Mouse (Mus musculus) heart, adult 2 months (tissue): Measurements from ENCODE around the gene Fam193a. TPM values are rescaled to one million over a fixed set of nuclear protein-coding genes. Genes with fewer than 3 reads are reported as not detected.

Experiments used
- DNase-seq, 2 experiments: peaks; one replicate each; pipeline ENCODE4 v3.0.0; 2021
- H3K27ac ChIP-seq: fragments of 200-600 bp; 2 replicates; pipeline ENCODE4 v1.8.1; 2022
- H3K27me3 ChIP-seq: fragments of 200-500 bp; 2 replicates; pipeline ENCODE4 v1.6.1; 2012; ENCODE audit warnings: mild to moderate bottlenecking, low read length, inconsistent platforms, mixed read lengths; ENCODE audit not compliant: control insufficient read depth, insufficient read depth
- H3K36me3 ChIP-seq: fragments of 200-500 bp; 2 replicates; pipeline ENCODE4 v1.6.1; 2012; ENCODE audit warnings: low read length, inconsistent platforms; ENCODE audit not compliant: control insufficient read depth, insufficient read depth
- H3K4me1 ChIP-seq: fragments of 200-500 bp; 2 replicates; pipeline ENCODE4 v1.6.1; 2011; ENCODE audit warnings: low read length; ENCODE audit not compliant: control insufficient read depth, insufficient read depth
- H3K4me3 ChIP-seq: fragments of 200-600 bp; 2 replicates; pipeline ENCODE4 v1.8.1; 2022
- H3K79me2 ChIP-seq: fragments of 200-500 bp; replicated peaks from 2 replicates; pipeline ENCODE4 v1.6.1; 2012; ENCODE audit warnings: mild to moderate bottlenecking, inconsistent platforms, low read length, moderate library complexity, mixed read lengths; ENCODE audit not compliant: control insufficient read depth, insufficient read depth
- H3K9ac ChIP-seq: fragments of 200-500 bp; 2 replicates; pipeline ENCODE4 v1.6.1; 2012; ENCODE audit warnings: low read depth, mild to moderate bottlenecking, control low read depth, inconsistent platforms, low read length, mixed read lengths
- CTCF ChIP-seq: fragments of 200-600 bp; IDR thresholded peaks from 2 replicates; pipeline ENCODE4 v1.8.1; 2022; ENCODE audit warnings: antibody characterized with exemption, mild to moderate bottlenecking, moderate library complexity
- EP300 ChIP-seq: fragments of 200-500 bp; IDR thresholded peaks from 2 replicates; pipeline ENCODE4 v1.6.1; 2011; ENCODE audit warnings: low read depth, low read length, control low read depth; ENCODE audit not compliant: insufficient read depth
- POLR2A ChIP-seq: fragments of 200-500 bp; IDR thresholded peaks from 2 replicates; pipeline ENCODE4 v1.6.1; 2011; ENCODE audit warnings: mild to moderate bottlenecking, low read depth, low read length, control low read depth; ENCODE audit not compliant: insufficient read depth
- WGBS: fragments of 180-500 bp; shearing (Covaris S2); methylation state at CpG from one replicate; pipeline ENCODE4 v1.1.7; 2018; 5-methylcytosine and 5-hydroxymethylcytosine counted together
- intact Hi-C: fragments of 180-260 bp; cut with DNase I; formaldehyde crosslinking; loops from one replicate; pipeline ENCODE4 v1.15.1; 2025
- polyA plus RNA-seq: library from polyadenylated mRNA; depleted of rRNA; stranded (reverse); fragments of >200 nt; gene quantifications from 2 replicates; pipeline ENCODE4 v1.2.3, GENCODE M21; 2012
- total RNA-seq, 2 experiments: library from RNA; stranded (reverse); gene quantifications; 2 replicates each; pipeline ENCODE4 v1.2.3; 2021

Fam193a gene
- total and polyA plus RNA-seq, 3 experiments = 23.6 to 24.7 (median 24.7) TPM

DNA sequence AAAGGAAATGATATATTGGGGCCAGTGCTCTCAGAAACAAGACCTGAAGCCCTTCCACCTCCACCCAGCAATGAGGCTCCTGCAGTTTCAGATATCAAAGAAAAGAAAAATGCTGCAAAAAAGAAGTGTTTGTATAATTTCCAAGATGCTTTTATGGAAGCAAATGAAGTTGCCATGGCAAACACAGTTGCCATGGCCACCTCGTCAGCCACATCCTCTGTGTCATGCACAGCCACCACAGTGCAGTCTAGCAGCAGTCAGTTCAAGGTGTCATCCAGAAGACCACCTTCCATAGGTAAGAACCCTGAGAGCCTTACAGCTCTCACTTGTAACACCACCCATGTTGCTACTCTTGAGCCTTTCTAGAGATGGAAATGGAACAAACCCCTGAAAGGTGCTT is 89.3 kb downstream of the Fam193a start:
- no peak overlapping the region for H3K9ac ChIP-seq
- H3K36me3 ChIP-seq = peaks cover 3% of the 10 kb centered on the region
- H3K4me1 ChIP-seq = no peaks in the 10 kb centered on the region
- intact Hi-C loops = no loop called here
- no peak overlapping the region for H3K27ac ChIP-seq
- H3K27me3 ChIP-seq = no peaks in the 10 kb centered on the region
- WGBS = 92% methylated on average over 1 of the region's 1 CpGs
- TF ChIP-seq CTCF (no peak), EP300 (no peak), POLR2A (no peak)
- H3K4me3 ChIP-seq = no peak overlapping the region
- no peaks in the 10 kb centered on the region for H3K79me2 ChIP-seq
- no peak for DNase-seq

- Histone ChIP-seq H3K9ac (no peak overlapping the region), H3K27me3 (no peaks in the 10 kb centered on the region), H3K4me1 (no peaks in the 10 kb centered on the region), H3K79me2 (no peaks in the 10 kb centered on the region), H3K36me3 (peaks cover 2% of the 10 kb centered on the region), H3K4me3 (no peak overlapping the region), H3K27ac (no peak overlapping the region)
- TF ChIP-seq CTCF = no peak
- TF ChIP-seq POLR2A = no peak
- TF ChIP-seq EP300 = no peak
- no peak for DNase-seq
- intact Hi-C loops = no loop called here
- WGBS = 92% methylated on average over 4 of the region's 4 CpGs
Observed at GRCm38 (mm10) chr5:34461294-34461693, 91.6 kb downstream of the Fam193a start.

- TF ChIP-seq CTCF (no peak), EP300 (no peak), POLR2A (no peak)
- H3K27ac ChIP-seq = no peak overlapping the region
- H3K27me3 ChIP-seq = no peaks in the 10 kb centered on the region
- DNase-seq = no peak
- no peaks in the 10 kb centered on the region for H3K4me1 ChIP-seq
- H3K9ac ChIP-seq = no peak overlapping the region
- H3K4me3 ChIP-seq = no peak overlapping the region
- WGBS = 91% methylated on average over 6 of the region's 6 CpGs
- peaks cover 3% of the 10 kb centered on the region for H3K36me3 ChIP-seq
- intact Hi-C loops = no loop called here
- no peaks in the 10 kb centered on the region for H3K79me2 ChIP-seq
Observed at GRCm38 (mm10) chr5:34461841-34462240, 92.1 kb downstream of the Fam193a start.

DNA sequence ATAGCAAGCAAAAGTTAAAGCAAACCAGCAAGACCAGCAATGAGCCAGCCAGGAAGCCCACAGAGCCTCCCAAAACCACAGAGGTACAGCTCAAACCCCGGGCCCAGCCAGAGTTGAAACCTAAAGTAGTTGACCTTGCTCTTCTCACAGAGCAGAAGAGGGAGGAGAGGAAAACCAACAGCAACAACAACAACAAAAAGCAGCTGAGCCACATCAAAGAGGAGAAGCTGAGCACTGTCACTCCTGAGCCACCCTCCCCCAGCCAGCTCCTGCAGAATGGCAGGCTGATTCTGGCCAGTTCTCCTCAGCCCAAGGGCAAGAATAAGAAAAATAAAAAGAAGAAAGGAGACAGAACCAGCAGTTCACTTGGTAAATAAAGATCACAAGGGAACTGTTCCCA is 96.3 kb downstream of the Fam193a start:
- 91% methylated on average over 1 of the region's 1 CpGs for WGBS
- Histone ChIP-seq H3K4me3 (no peak overlapping the region), H3K36me3 (peaks cover 8% of the 10 kb centered on the region), H3K79me2 (no peaks in the 10 kb centered on the region; the same call in 1 of the 2 replicates), H3K9ac (no peak overlapping the region), H3K27ac (no peak overlapping the region), H3K4me1 (no peaks in the 10 kb centered on the region), H3K27me3 (no peaks in the 10 kb centered on the region)
- no peak for DNase-seq
- TF ChIP-seq POLR2A (no peak), EP300 (no peak), CTCF (no peak)
- intact Hi-C loops = no loop called here

- no peaks in the 10 kb centered on the region for H3K27me3 ChIP-seq
- WGBS = 87% methylated on average over 2 of the region's 2 CpGs
- no peak for TF ChIP-seq CTCF
- TF ChIP-seq POLR2A = no peak
- TF ChIP-seq EP300 = no peak
- no peak overlapping the region for H3K9ac ChIP-seq
- H3K79me2 ChIP-seq = no peaks in the 10 kb centered on the region; the same call in 1 of the 2 replicates
- intact Hi-C loops = no loop called here
- H3K4me3 ChIP-seq = no peak overlapping the region
- H3K27ac ChIP-seq = no peak overlapping the region
- H3K36me3 ChIP-seq = peaks cover 8% of the 10 kb centered on the region
- no peaks in the 10 kb centered on the region for H3K4me1 ChIP-seq
- no peak for DNase-seq
Observed at GRCm38 (mm10) chr5:34466648-34467047, 96.9 kb downstream of the Fam193a start.

- Histone ChIP-seq H3K4me3 (no peak overlapping the region), H3K79me2 (no peaks in the 10 kb centered on the region; the same call in 1 of the 2 replicates), H3K4me1 (no peaks in the 10 kb centered on the region), H3K36me3 (peaks cover 8% of the 10 kb centered on the region), H3K9ac (no peak overlapping the region), H3K27ac (no peak overlapping the region), H3K27me3 (no peaks in the 10 kb centered on the region)
- intact Hi-C loops = no loop called here
- TF ChIP-seq CTCF (no peak), POLR2A (no peak)
- 100% methylated on average over 2 of the region's 2 CpGs for WGBS
- DNase-seq = no peak
Observed at GRCm38 (mm10) chr5:34468039-34468775, 98.5 kb downstream of the Fam193a start.
